In the genomic region with DNA sequence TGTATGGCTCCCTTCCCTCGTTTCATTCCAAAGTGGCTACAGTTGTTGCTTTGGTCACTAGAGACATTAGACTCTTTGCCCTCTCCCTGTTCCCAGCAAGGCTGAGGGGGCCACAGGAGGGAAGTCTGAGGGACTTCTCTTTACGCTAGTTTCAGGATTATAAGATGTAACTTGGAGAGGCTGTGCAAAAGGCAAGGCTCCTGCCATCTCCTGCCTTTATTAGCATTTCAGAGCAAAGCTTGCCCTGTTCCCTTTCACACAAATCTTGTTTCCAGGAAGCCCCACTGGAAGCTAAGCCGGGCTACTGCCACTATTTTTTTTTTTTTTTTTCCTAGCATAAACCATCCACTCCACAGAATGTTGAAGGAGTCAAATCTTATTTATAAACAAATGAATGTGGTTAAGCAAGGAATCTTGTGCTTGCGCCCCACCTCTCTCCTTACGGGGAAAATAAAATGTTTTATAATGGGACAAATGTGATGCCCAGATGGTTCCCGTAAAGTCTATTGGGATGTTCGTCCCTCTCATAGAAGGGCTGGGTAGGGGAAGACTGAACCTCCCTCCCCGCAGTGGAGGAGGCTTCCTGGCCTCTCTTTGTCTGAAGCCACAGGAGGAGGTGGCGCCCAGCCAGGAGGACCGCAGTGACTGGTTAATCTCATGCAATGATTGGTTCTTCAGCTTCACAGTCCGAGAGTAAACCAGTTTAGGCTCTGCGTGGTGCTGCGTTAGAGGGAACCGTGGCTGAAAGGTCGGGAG, we compare ENCODE assay signal across 9 mouse cellular contexts.
DNase-seq lines count a peak whose midpoint lies in the region; ATAC-seq and TF ChIP-seq lines count a peak whose summit lies in the region.
"Had no signal": no experiment of that assay in that cellular context is flagged by ENCODE, and none has a peak within 500 bp of the region (broad histone marks: within the 10 kb centered on the region; RNA-seq: fewer than 3 reads in every experiment).

No protein-coding gene starts in this region.

- TF ChIP-seq CTCF in lung, embryonic 14.5 days (IDR thresholded peaks at IDR 0.05; ENCODE audit: low read depth) = no peak

- no peaks in the 10 kb centered on the region for H3K36me3 ChIP-seq in embryonic facial prominence, embryonic 12.5 days
- H3K36me3 ChIP-seq in heart, embryonic 10.5 days = no peaks in the 10 kb centered on the region
- H3K36me3 ChIP-seq in lung, embryonic 14.5 days (ENCODE audit: insufficient read depth) = no peaks in the 10 kb centered on the region

- peak overlapping the region; percentile 74 for H3K27ac ChIP-seq in embryonic facial prominence, embryonic 12.5 days
- peak overlapping the region; percentile 62 for H3K27ac ChIP-seq in heart, embryonic 10.5 days
- no peak overlapping the region for H3K27ac ChIP-seq in lung, embryonic 14.5 days (ENCODE audit: low read depth)
- H3K27ac ChIP-seq: macrophage had no signal

- H3K4me1 ChIP-seq in embryonic facial prominence, embryonic 12.5 days = peaks cover 50% of the 10 kb centered on the region
- H3K4me1 ChIP-seq in heart, embryonic 10.5 days = peaks cover 34% of the 10 kb centered on the region
- H3K4me1 ChIP-seq in lung, embryonic 14.5 days (ENCODE audit: insufficient read depth) = peaks cover 10% of the 10 kb centered on the region

- no peaks in the 10 kb centered on the region for H3K9me3 ChIP-seq in embryonic facial prominence, embryonic 12.5 days
- no peaks in the 10 kb centered on the region for H3K9me3 ChIP-seq in heart, embryonic 10.5 days
- H3K9me3 ChIP-seq in lung, embryonic 14.5 days (ENCODE audit: low read depth, low read length) = no peaks in the 10 kb centered on the region

- ATAC-seq in embryonic facial prominence, embryonic 12.5 days (ENCODE audit: insufficient number of reproducible peaks, insufficient read depth, low FRiP score, low TSS enrichment) = peak; percentile 30; the same call in 1 of the 2 replicates
- peak; percentile 76; the same call in 1 of the 2 replicates for ATAC-seq in lung, embryonic 14.5 days (ENCODE audit: insufficient read depth)

- H3K4me2 ChIP-seq in embryonic facial prominence, embryonic 12.5 days (replicated peaks) = peak overlapping the region; percentile 39
- peak overlapping the region; percentile 47 for H3K4me2 ChIP-seq in lung, embryonic 14.5 days

- 0 out of 2 replicates have a peak overlapping the region, but pooled peaks have one; percentile 11 for H3K9ac ChIP-seq in embryonic facial prominence, embryonic 12.5 days
- H3K9ac ChIP-seq in lung, embryonic 14.5 days = peak overlapping the region; percentile 1; the same call in 1 of the 2 replicates

- peak; percentile 64 for DNase-seq in 3134 (ENCODE audit: extremely low read depth, insufficient read length, low spot score)
- peak; percentile 83 for DNase-seq in adrenal gland, postnatal 10 days
- DNase-seq in heart, embryonic 10.5 days (ENCODE audit: low spot score) = no peak
- DNase-seq in kidney, adult 8-10 months = peak; percentile 36 to 58
- peak; percentile 88 for DNase-seq in lung, embryonic 14.5 days
- DNase-seq in ovary, postnatal 10 days (ENCODE audit: low spot score) = peak; percentile 65
- no peak for DNase-seq in thymus, postnatal 0 days (ENCODE audit: low spot score)

- H3K4me3 ChIP-seq in embryonic facial prominence, embryonic 12.5 days = 0 out of 2 replicates have a peak overlapping the region, but pooled peaks have one; percentile 7
- H3K4me3 ChIP-seq in heart, embryonic 10.5 days = peak overlapping the region; percentile 40
- 0 out of 2 replicates have a peak overlapping the region, but pooled peaks have one; percentile 3 for H3K4me3 ChIP-seq in lung, embryonic 14.5 days (ENCODE audit: low read depth, low read length)

- H3K27me3 ChIP-seq in embryonic facial prominence, embryonic 12.5 days = no peaks in the 10 kb centered on the region
- H3K27me3 ChIP-seq in heart, embryonic 10.5 days (ENCODE audit: insufficient read depth, poor library complexity, severe bottlenecking) = no peaks in the 10 kb centered on the region
- H3K27me3 ChIP-seq in lung, embryonic 14.5 days (ENCODE audit: insufficient read depth, low read length) = no peaks in the 10 kb centered on the region

- 3% methylated on average over 15 of the region's 15 CpGs for WGBS in embryonic facial prominence, embryonic 12.5 days
- 6% methylated on average over 15 of the region's 15 CpGs for WGBS in heart, embryonic 10.5 days
- 8% methylated on average over 15 of the region's 15 CpGs for WGBS in lung, embryonic 14.5 days

Comparison
In these comparisons a context has a peak if more than half of its experiments do, and no peak if none do; other contexts are left out.
1. DNase-seq: peak in 3134 (single experiment), adrenal gland, postnatal 10 days (single experiment), kidney, adult 8-10 months (2 of 2), lung, embryonic 14.5 days (single experiment) and ovary, postnatal 10 days (single experiment); none in heart, embryonic 10.5 days (single experiment) and thymus, postnatal 0 days (single experiment).
2. Peak in every context shown above with its lines, with median percentiles within 50 percentile points of each other: H3K4me3 ChIP-seq.